Mouse (Mus musculus) E14TG2a.4 (cell line): ENCODE measurements around the gene Bank1.

Experiments used
- CTCF ChIP-seq: conservative IDR thresholded peaks from 2 replicates; pipeline ENCODE4 v1.5.1; 2014; ENCODE audit warnings: low read length
- POU5F1 ChIP-seq: IDR thresholded peaks from 2 replicates; pipeline ENCODE4 v1.6.1; 2014; ENCODE audit warnings: low read length, borderline replicate concordance

- TF ChIP-seq CTCF (no peak), POU5F1 (no peak)
These were observed 3.9 kb downstream of the Bank1 start for GRCm38 (mm10) chr3:136321936-136322335.
